Mouse (Mus musculus) kidney, postnatal 14 days (tissue): ENCODE measurements around the gene Magea5.
"Not testable (repeated sequence)": the region's sequence is repeated elsewhere in the genome, so short reads cannot be mapped to it uniquely, and the experiment has no call there.

ENCODE experiments used
- DNase-seq: peaks from one replicate; pipeline ENCODE4 v3.0.0; 2022; ENCODE audit warnings: mixed read lengths

The Magea5 gene

GRCm38 (mm10) chrX:155063045-155063444 lies at the start of gene Magea5:
Magea5 (minus strand) TSS chrX:155063145.
- DNase-seq, result not testable (repeated sequence)

DNA sequence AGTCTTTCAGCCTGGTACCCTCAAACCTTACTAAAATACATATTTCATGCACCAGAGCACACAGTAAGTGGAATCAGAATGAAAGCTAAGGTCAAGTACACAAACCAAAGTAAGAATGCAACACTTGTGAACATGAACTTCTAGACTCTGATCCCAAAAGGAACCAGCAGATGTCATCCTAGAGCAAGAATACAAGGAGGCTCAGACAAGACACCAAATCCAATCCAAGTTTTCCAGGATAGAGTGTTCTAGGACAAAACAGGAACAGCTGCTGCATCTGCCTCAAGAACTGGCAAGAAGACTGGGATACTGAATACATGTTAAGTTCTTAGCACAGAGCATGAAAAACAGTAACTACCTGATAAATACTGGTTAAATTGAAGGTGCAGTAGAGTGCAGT lies 35.1 kb upstream of the Magea5 start:
- peak; percentile 35 for DNase-seq

GRCm38 (mm10) chrX:155093566-155093965 lies 30.6 kb upstream of the Magea5 start, which contains the start of gene Magea2:
Magea2 (minus strand) TSS chrX:155093666.
- not testable (repeated sequence) for DNase-seq

- not testable (repeated sequence) for DNase-seq
Measured at GRCm38 (mm10) chrX:155089693-155090092, 26.7 kb upstream of the Magea5 start, which contains the start of gene Magea1. Magea1 (minus strand) TSS chrX:155089793.
